Mouse (Mus musculus): Measurements from ENCODE around the gene Sla2. TPM values are rescaled to one million over a fixed set of nuclear protein-coding genes. Genes with fewer than 3 reads are reported as not detected.
"Not testable (repeated sequence)": the region's sequence is repeated elsewhere in the genome, so short reads cannot be mapped to it uniquely, and the experiment has no call there.

Gene Sla2
- under 1 TPM; 0.63 to 0.82 TPM for total RNA-seq (2021)
- long read RNA-seq, experiment 1 = 0 reads
- long read RNA-seq, experiment 2 = 0 reads

DNA sequence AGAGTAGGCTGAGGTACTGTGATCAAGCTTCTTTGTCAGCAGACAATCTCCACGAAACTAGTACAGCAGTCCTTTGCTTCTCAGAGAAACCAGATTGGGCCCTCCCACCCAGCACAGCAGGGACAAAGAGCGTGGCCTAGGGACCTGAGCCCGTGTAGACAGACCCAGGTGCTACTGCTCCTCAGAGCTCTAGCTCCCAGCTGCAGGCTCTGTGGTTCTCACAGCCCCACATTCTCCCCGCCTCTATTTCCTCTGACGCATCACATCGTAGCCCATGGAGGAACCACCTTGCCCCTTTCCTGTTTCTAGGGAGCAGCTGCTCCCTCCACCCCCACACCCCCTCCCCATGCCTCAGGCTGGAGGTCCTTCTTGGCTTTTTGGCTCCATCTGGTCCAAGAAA lies at the start of gene Sla2:
TSS of gene Sla2 (minus strand) at position 176 of the 400 bp plus-strand sequence.
- no peak for DNase-seq (ENCODE audit: low spot score in 2 of 2)

DNA sequence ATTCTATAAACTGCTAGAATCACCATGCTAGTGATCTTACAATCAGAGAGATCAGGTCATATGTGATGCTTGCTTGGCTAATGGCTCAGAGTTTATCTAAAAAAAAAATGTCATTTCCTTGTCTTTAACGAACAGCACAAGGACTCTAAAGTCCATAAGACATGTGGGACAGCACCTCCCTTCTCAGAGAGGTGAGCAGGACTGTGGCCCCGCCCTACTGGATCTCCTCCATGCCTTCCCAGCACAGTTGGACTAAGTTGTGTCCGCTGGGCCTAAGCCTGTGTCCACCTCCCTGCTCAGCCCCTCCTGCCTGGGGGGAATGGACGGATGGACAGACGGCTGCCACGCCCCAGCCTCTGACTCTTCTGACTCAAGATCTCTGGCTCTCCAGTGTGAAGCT lies 48.0 kb upstream of the Sla2 start:
- DNase-seq (ENCODE audit: low spot score in 2 of 2) = no peak

DNA sequence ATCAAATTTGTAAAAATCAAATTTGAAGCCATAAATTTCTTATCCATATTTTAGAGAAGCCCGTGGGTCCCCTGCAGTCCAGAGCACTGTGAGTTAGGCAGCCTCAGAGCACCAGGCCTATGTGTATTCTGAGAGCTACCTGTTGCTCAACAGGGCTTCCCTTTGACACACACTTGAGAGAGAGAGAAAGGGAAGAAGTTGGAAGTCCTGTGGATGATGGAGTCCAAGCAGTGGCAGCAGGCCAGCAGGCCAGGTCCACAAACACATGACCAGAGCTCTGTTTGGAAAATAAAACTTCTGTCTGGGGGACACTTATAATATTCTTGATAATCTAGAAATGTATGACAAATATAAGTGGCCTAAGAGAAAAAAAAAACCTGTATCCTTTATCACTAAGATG lies 46.4 kb upstream of the Sla2 start:
- no peak for DNase-seq (ENCODE audit: low spot score in 2 of 2)

DNA sequence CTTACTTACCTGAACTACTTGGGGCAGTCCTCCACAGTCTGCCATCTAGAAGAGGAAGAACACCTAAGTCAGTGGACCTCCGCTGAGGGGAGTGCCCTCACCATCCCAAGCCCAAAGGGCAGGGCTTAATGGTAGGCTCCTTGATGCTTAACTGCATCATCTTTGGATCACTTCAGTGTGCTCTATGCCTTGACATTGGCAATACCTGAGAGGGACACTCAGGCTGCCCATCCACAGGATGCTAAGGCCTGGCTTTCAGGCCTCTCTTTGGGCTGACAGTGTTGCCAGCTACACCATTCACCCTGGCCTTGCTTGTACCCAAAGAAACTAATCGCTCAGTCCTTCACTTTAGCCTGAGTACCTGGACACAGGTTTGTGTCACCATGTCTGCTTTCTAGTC lies 44.4 kb upstream of the Sla2 start:
- no peak for DNase-seq (ENCODE audit: low spot score in 2 of 2)

DNA sequence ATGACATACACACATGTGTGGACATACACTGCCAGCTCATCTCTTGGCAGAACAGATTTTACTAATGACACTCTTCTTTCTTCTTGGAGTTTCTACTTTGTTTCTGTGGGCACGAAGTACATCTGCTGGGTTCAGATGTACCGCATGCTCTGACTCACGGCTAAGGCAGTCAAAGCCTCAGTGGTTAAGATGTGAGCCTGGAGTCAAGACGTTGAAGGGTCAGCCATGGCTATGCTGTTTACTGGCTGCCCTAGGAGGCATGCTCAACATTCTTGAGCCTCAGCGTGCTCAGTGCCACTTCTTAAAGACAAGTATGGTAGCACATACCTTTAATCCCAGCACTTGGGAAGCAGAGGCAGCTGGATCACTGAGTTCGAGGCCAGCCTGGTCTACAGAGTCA lies 43.6 kb upstream of the Sla2 start:
- DNase-seq (ENCODE audit: low spot score in 2 of 2) = no peak

GRCm38 (mm10) chr2:156929519-156930120 lies 42.6 kb upstream of the Sla2 start:
- DNase-seq (ENCODE audit: low spot score in 2 of 2) = no peak

DNA sequence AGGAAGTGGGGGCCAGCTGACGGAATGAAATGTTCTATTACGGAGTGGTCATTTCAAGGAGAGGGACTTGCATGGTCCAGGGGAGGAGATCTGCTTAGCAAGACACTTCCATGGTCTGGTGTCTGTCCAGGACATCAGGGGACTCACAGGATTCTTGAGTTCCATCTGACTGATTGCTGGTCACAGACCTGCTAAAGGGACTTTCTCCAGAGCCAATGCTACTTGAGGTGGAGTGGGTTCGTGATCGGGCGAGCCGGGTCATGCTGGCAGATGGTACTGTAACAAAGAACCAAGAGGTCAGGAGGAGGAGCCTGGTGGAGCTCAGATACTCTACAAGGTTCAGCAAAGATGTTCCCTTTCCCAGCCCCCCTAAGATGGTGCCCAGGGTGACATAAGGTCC lies 41.6 kb upstream of the Sla2 start:
- DNase-seq (ENCODE audit: low spot score in 2 of 2) = no peak

GRCm38 (mm10) chr2:156927663-156928062 lies 40.7 kb upstream of the Sla2 start:
- DNase-seq (ENCODE audit: low spot score in 2 of 2) = peak; percentile 41 to 55

DNA sequence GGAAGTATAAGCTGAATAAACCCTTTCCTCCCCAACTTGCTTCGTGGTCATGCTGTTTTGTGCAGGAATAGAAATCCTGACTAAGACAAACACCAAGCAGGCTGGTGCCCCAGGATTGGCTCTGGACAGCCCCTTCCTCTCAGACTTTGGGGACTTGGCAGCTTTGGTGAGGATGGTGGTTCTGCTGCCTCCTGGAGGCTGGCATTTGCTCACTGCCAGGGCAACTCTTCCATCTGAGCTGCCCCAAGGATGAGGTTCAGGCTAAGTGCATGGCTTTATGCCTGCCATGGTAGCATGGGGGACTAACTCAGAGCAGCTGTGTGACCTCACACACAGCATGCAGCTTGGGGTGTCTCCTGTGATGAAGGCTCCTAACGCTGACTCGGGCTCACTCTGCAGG lies 38.6 kb upstream of the Sla2 start:
- DNase-seq (ENCODE audit: low spot score in 2 of 2) = not testable (repeated sequence)

DNA sequence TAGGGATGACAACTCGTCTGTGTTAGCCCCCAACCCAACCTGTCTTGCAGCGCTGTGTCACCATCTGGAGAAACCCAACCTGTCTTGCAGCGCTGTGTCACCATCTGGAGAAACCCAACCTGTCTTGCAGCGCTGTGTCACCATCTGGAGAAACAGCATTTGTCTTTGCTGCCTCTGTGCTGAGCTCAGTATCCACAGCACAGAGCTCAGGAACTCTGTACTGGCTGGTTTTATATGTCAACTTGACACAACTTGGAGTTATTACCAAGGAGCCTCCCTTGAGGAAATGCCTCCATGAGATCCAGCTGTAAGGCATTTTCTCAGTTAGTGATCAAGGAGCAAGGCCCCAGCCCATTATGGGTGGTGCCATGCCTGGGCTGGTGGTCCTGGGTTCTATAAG lies 38.1 kb upstream of the Sla2 start:
- DNase-seq (ENCODE audit: low spot score in 2 of 2) = not testable (repeated sequence)

DNA sequence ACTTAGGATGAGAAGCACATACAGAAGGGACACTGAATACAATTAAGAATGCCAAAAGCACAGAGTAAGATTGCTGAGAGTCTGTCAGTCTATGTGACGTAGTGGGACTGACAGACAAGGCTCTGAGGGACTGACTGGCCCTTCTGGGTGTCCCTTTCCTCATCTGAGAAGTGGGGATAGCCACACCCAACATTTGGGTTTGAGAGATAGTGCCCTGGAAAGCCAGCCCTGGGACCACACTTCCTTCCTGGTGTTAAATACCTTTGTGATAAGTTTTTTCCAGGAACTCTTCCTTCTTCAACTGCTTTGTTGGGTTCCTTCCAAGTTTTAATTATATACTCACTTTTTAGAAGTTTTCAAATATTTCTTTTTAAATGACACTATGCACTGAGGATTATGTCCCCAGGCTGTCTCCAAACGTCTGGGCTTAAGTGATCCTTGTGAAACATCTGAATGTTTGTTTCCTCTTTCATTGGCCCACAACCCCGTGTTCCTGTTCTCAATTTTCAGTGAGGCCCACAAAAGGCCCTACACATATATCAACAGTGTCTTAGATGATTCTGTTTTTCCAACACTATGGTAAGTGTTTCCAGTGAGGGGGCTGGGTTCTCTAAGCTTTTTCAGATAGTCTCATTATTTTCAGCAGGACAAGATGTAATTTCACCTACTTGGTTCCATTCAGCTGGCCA lies 37.4 kb upstream of the Sla2 start:
- DNase-seq (ENCODE audit: low spot score in 2 of 2) = no peak

DNA sequence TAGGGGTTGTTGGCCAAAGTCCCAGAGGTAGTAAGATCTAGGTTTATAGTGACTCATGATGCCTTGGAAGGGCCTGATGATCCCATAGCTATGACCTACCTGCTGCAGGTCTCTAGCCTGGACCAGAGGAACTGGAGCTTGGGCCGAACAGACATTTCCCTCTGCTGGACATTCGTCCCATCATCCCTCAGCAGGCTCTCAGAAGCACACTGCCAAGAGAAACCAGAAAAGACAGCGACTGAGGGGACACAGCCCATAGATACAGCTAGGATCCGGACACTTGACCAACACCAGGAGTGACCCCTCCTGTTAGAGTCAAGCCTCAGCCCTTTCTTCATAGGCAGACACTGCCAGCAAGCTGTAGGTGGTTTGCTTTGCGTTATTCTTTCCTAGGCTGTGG lies 36.1 kb upstream of the Sla2 start:
- no peak for DNase-seq (ENCODE audit: low spot score in 2 of 2)

DNA sequence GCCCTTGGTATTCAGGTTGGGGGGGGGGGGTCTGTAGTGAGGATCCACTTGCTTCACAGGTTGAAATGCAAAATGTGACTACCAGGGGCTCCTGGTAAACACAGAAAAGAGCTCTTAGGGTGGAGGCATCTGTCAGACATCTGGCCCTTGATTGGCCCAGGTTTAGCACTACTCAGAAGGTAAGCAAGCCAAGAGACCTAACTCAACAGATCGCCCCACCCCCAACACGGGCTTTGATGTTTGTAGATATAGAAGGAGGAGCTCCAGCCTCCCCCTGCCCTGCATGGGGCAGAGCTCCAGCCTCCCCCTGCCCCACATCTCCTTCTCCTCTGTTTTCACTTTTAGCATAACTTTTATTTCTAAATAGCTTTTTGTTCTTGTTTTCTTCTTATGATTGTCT lies 32.8 kb upstream of the Sla2 start:
- no peak for DNase-seq (ENCODE audit: low spot score in 2 of 2)

DNA sequence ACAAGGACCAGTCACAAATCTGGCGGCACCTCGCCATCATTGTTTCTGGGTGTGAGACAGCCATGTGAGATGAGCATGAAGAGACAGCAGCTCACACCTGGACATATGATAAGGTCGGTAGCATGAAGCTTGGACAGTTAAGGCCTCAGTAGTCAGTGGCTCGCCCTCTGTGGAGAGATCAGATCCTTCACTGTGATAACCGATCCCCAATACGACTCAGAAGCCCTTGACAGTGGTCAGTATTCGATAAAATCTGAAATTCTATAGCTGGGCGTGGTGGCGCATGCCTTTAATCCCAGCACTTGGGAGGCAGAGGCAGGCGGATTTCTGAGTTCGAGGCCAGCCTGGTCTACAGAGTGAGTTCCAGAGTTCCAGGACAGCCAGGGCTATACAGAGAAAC lies 32.2 kb upstream of the Sla2 start:
- not testable (repeated sequence) for DNase-seq (ENCODE audit: low spot score in 2 of 2)

GRCm38 (mm10) chr2:156918562-156918961 lies 31.6 kb upstream of the Sla2 start:
- DNase-seq (ENCODE audit: low spot score in 2 of 2) = no peak

DNA sequence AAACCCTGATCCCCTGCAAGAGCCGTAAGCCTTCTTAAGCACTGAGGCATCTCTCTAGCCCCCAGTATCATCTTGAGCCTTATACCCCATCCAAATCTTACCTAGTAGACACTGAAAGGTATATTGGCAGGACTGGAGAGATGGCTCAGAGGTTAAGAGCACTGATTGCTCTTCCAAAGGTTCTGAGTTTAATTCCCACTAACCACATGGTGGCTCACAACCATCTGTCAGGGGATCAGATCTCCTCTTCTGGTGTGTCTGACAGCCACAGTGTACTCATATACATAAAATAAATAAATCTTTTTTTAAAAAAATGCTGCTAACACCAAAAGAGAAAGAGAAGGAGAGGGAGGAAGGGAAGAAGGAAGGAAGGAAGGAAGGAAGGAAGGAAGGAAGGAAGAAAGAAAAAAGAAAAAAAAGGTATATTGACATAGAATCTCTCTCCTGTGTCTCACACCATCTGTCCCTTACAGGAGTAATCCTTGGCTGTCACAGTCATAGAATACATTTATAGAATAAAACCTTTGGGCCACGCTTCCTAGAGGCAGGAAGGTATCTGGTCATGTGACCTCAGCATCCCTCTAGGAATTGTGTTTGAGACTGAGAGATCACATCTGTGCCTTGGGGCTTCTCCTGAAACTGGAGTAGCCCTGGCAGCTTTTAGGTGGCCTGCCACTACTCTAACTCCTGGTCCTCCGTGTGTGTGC lies 29.6 kb upstream of the Sla2 start:
- DNase-seq (ENCODE audit: low spot score in 2 of 2) = no peak

GRCm38 (mm10) chr2:156915559-156915958 lies 28.6 kb upstream of the Sla2 start:
- no peak for DNase-seq (ENCODE audit: low spot score in 2 of 2)

- DNase-seq (ENCODE audit: low spot score in 2 of 2) = no peak
Measured at GRCm38 (mm10) chr2:156913191-156913590, 26.2 kb upstream of the Sla2 start.

- not testable (repeated sequence) for DNase-seq (ENCODE audit: low spot score in 2 of 2)
Measured at GRCm38 (mm10) chr2:156905931-156906330, 18.9 kb upstream of the Sla2 start.

DNA sequence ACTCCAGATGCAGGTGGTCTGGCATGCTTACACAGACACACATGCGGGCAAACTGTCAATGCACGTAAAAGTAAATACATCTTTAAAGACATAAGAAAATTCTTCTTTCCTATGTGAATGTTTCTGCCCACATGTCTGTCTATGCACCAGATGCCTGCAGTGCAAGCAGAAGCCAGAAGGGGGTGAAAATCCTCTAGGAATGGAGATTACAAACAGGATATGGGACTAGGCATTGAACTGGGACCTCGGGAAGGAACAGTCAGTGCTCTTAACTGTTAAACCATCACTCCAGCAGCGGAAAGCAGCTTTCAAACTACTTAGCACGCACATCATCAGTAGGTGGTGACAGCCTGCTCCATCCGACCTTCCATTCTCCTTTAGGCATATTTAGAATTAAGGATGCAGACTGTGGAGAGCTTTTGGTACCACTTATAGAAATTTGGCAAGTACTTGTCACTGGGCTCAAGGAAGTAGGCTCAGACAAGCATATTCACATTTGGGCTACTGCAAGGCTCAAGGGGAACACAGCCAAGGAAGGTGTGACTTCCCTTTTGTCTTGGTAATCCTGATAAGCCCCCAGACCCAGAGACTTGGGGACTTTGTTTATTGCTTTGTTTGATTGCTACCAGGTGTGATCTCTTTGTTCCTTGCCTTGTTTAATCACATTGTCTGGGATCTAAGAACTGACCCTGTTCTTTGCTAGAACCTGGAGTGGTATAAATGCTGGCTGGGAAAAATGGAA lies 18.2 kb upstream of the Sla2 start:
- peak; percentile 79 to 80 for DNase-seq (ENCODE audit: low spot score in 2 of 2)

DNA sequence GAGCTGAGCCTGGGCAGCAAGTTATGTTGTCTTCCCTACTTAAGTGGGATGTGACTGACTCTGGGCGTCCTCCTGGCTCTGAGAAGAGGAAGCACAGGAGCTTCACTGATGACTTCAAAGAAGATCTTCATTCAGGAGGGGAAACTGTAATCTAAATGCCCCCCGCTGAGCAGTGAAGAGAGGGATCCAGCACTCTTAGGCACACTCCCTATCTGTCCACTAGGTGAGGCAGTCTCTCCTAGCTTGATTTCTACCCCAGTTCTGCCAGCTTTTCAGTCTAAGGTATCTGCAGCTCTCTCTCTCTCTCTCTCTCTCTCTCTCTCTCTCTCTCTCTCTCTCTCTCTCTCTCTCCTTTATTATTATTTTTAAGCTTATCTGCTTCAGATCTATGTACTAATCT lies 16.4 kb upstream of the Sla2 start:
- DNase-seq (ENCODE audit: low spot score in 2 of 2) = no peak

- not testable (repeated sequence) for DNase-seq (ENCODE audit: low spot score in 2 of 2)
Measured at GRCm38 (mm10) chr2:156902411-156902810, 15.4 kb upstream of the Sla2 start.
